Mouse (Mus musculus): ENCODE data around the gene Rgl2. TPM values are rescaled to one million over a fixed set of nuclear protein-coding genes. Genes with fewer than 3 reads are reported as not detected.

The Rgl2 gene
- total RNA-seq (2023): 100 to 1,000 TPM; 191 to 196 TPM

GRCm38 (mm10) chr17:33929371-33930279 lies at the start of gene Rgl2:
Gene Rgl2 (plus strand): TSS chr17:33929543.

GRCm38 (mm10) chr17:33890533-33891059 lies 38.7 kb upstream of the Rgl2 start, which contains the start of gene Kifc1:
Gene Kifc1 (minus strand): TSS chr17:33890661.

GRCm38 (mm10) chr17:33904835-33905234 lies 24.5 kb upstream of the Rgl2 start, which contains the start of gene Platr17:
Gene Platr17 (plus strand): TSS chr17:33905135.

GRCm38 (mm10) chr17:33909077-33909868 lies 20.1 kb upstream of the Rgl2 start, which contains the start of gene Daxx:
Gene Daxx (plus strand): TSS chr17:33909414.

GRCm38 (mm10) chr17:33915671-33916250 lies 13.6 kb upstream of the Rgl2 start, which contains the start of the genes Tapbp and Zbtb22:
Gene Tapbp (plus strand): TSS chr17:33915899.
Gene Zbtb22 (plus strand): TSS chr17:33915904.

GRCm38 (mm10) chr17:33940206-33940805 lies 11.0 kb downstream of the Rgl2 start, which contains the start of the genes Pfdn6 and Wdr46:
Gene Pfdn6 (minus strand): TSS chr17:33940343.
Gene Wdr46 (plus strand): TSS chr17:33940660.

GRCm38 (mm10) chr17:33951021-33951946 lies 21.9 kb downstream of the Rgl2 start, which contains the start of gene B3galt4:
Gene B3galt4 (minus strand): TSS chr17:33951488.

GRCm38 (mm10) chr17:33955555-33956214 lies 26.3 kb downstream of the Rgl2 start, which contains the start of the genes Vps52 and Rps18:
Gene Vps52 (plus strand): TSS chr17:33955812.
Gene Rps18 (minus strand): TSS chr17:33956001.

Other genes with a start within 250 kb of the Rgl2 start
- 100 to 1,000 TPM; 357 to 366 TPM for gene Hnrnpm, start 242.7 kb upstream of the Rgl2 start, total RNA-seq (2023)
- gene March2, start 210.9 kb upstream of the Rgl2 start, total RNA-seq (2023): 10 to 100 TPM; 46.9 to 54.2 TPM
- gene Rab11b, start 169.0 kb upstream of the Rgl2 start, total RNA-seq (2023): 100 to 1,000 TPM; 199 to 206 TPM
- under 1 TPM in 1 of 2 experiments, not detected in 1; 0.15 TPM for gene Angptl4, start 147.7 kb upstream of the Rgl2 start, total RNA-seq (2023)
- gene Kank3, start 119.0 kb upstream of the Rgl2 start, total RNA-seq (2023): 1 to 10 TPM in 1 of 2 experiments, under 1 TPM in 1; 0.74 to 3.9 TPM
- gene Rps28, start 105.0 kb upstream of the Rgl2 start, total RNA-seq (2023): 1,000 to 10,000 TPM; 3,497 to 3,557 TPM
- gene Ndufa7, start 105.0 kb upstream of the Rgl2 start, total RNA-seq (2023): 100 to 1,000 TPM; 143 to 152 TPM
- gene Cd320, start 86.5 kb upstream of the Rgl2 start, total RNA-seq (2023): 1 to 10 TPM; 4.5 to 7.4 TPM
- gene Gm7029, start 55.7 kb upstream of the Rgl2 start, total RNA-seq (2023): not detected
- gene Kifc1, start 38.9 kb upstream of the Rgl2 start, total RNA-seq (2023): 1 to 10 TPM; 3.7 to 4.7 TPM
- under 1 TPM; 0.74 to 0.96 TPM for gene Platr17, start 24.4 kb upstream of the Rgl2 start, total RNA-seq (2023)
- gene Daxx, start 20.1 kb upstream of the Rgl2 start, total RNA-seq (2023): 10 to 100 TPM; 56.7 to 66.7 TPM
- 100 to 1,000 TPM; 452 to 506 TPM for gene Tapbp, start 13.6 kb upstream of the Rgl2 start, total RNA-seq (2023)
- 10 to 100 TPM; 34.9 to 41.2 TPM for gene Zbtb22, start 13.6 kb upstream of the Rgl2 start, total RNA-seq (2023)
- 10 to 100 TPM; 62.1 to 66.8 TPM for gene Pfdn6, start 10.8 kb downstream of the Rgl2 start, total RNA-seq (2023)
- gene Wdr46, start 11.1 kb downstream of the Rgl2 start, total RNA-seq (2023): 10 to 100 TPM; 40.2 to 41.2 TPM
- 1 to 10 TPM; 6.1 to 7.1 TPM for gene B3galt4, start 21.9 kb downstream of the Rgl2 start, total RNA-seq (2023)
- gene Vps52, start 26.3 kb downstream of the Rgl2 start, total RNA-seq (2023): 10 to 100 TPM; 95.0 to 95.1 TPM
- 1,000 to 10,000 TPM; 1,402 to 1,461 TPM for gene Rps18, start 26.5 kb downstream of the Rgl2 start, total RNA-seq (2023)
- gene H2-K1, start 70.8 kb downstream of the Rgl2 start, total RNA-seq (2023): 1,000 to 10,000 TPM; 2,757 to 2,769 TPM
- 10 to 100 TPM; 35.8 to 40.6 TPM for gene Ring1, start 95.1 kb downstream of the Rgl2 start, total RNA-seq (2023)
- 100 to 1,000 TPM; 145 to 161 TPM for gene H2-Ke6, start 98.5 kb downstream of the Rgl2 start, total RNA-seq (2023)
- 10 to 100 TPM; 81.1 to 92.0 TPM for gene Slc39a7, start 102.1 kb downstream of the Rgl2 start, total RNA-seq (2023)
- 100 to 1,000 TPM; 119 to 129 TPM for gene Rxrb, start 102.3 kb downstream of the Rgl2 start, total RNA-seq (2023)
- 1 to 10 TPM; 9.3 to 9.6 TPM for gene Col11a2, start 109.9 kb downstream of the Rgl2 start, total RNA-seq (2023)
- 100 to 1,000 TPM; 208 to 232 TPM for gene H2-Oa, start 162.8 kb downstream of the Rgl2 start, total RNA-seq (2023)
- gene H2-DMa, start 190.0 kb downstream of the Rgl2 start, total RNA-seq (2023): 100 to 1,000 TPM; 579 to 585 TPM
- 100 to 1,000 TPM; 526 to 537 TPM for gene Brd2, start 193.1 kb downstream of the Rgl2 start, total RNA-seq (2023)
- gene H2-DMb2, start 213.8 kb downstream of the Rgl2 start, total RNA-seq (2023): 1,000 to 10,000 TPM; 1,421 to 1,463 TPM
- gene H2-DMb1, start 223.5 kb downstream of the Rgl2 start, total RNA-seq (2023): 100 to 1,000 TPM; 605 to 615 TPM